Mouse (Mus musculus) spleen, adult 2 months (tissue): ENCODE data around the gene Npc1l1.

Experiments used
- CTCF ChIP-seq: fragments of 200-500 bp; IDR thresholded peaks from 2 replicates; pipeline ENCODE4 v1.5.1; 2011; ENCODE audit warnings: mild to moderate bottlenecking, inconsistent platforms; ENCODE audit not compliant: insufficient read depth, insufficient read length, insufficient replicate concordance; ENCODE audit errors: extremely low read depth
- POLR2A ChIP-seq: fragments of 200-500 bp; IDR thresholded peaks from 2 replicates; pipeline ENCODE4 v1.6.1; 2011; ENCODE audit warnings: low read depth, low read length, inconsistent platforms

GRCm38 (mm10) chr11:6216834-6217233 is 13.1 kb downstream of the Npc1l1 start:
- TF ChIP-seq CTCF = no peak
- TF ChIP-seq POLR2A = no peak
